Mouse (Mus musculus): ENCODE results near the gene Kcnj10. TPM values are rescaled to one million over a fixed set of nuclear protein-coding genes. Genes with fewer than 3 reads are reported as not detected.

The Kcnj10 gene
- 1 to 10 TPM in 1 of 2 experiments, under 1 TPM in 1; 0.71 to 1.3 TPM for total RNA-seq (2023)

DNA sequence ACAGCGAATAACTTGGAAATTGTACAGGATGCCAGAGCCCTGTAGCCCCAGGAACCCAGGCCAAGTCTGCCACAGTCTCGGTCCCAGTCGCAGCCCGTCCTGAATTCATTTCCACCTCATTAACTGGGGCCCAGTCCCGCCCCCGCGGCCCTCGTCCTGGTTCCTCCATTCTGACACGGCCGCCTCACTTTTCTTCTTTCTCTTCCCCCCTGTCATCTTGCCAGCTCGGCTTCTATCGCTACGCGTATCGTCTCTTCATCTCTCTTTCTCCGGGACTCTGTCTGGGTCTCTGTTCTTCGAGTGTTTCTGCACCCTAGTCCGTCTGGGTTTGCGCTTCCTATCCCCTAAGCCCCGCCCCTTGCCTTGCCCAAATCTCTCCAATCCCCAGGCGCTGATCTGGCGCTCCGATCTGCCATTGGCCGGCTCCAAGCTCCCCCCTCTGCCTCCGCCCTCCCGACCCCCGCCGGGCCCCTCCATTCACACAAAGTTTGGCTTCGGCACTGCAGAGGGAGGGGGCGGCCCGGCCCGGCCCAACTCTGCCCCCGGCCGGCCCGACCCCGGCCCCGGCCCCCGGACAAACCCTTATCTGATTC, at the start of gene Kcnj10:
TSS of gene Kcnj10 (plus strand) at position 482 of the 593 bp plus-strand sequence.

DNA sequence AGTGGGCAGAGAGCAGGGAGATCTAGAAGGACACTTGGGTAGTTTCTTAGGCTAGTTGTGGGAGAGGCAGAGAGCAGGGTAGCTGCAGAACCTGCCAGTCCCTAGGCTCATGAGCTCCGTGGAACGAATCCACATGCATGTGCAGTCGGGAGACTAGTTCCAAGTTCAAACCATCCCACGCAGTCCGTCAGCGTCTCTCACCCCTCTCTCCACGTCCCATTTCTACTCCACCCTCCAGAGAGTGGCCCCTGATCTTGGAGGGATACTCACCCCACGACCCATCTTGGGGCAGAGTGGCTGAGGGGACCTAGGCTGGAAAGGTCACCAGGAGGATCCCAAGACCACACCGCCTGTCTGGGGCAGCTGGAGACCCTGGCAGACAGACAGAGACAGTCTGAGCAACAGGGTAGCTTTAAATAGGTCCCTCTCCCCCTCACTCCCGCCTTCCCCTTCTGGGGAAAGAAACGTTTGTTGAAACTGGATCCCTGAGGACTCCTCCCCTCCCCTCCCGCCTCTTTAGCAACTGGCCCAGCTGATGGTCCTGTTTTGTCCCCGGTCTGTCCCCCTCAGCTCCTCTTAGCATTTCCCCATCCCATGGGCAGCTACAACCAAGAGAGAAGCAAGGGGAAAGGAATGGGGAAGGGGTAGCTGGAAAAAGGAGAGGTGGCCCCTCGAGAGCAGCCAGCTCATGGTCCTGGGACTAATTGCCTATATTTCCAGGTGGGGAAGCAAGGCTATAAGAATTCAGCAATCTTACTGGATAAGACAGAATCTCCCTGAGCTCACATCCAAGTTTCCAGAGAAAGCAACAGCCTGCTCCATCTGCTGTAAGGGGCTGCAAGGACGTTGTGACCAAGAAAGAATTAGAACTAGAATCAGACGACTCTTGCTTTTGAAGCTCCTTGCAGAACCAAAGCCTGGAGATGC, 43.1 kb upstream of the Kcnj10 start, which contains the start of gene Atp1a2:
TSS of gene Atp1a2 (minus strand) at position 454 of the 927 bp plus-strand sequence.

DNA sequence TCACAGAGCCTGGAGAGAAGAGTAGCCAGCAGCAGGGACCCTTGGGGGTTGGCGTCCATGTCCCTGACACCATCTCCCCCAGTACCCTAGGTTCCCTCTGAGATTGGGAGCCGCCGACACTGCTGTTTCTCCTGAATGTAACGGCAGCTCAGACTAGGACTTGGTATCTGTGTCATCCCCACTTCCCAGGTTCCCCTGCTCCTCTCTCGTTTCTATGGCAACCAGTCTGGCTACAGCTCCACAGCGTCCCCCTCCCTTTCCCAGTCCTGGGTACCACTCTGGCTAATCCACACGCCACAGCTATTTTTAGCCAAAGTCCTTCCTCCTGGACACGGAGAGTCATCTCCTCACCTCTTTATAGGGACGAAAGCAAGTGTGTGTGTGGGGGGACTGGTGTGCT, 11.9 kb upstream of the Kcnj10 start, which contains the start of gene Kcnj9:
TSS of gene Kcnj9 (minus strand) at position 188 of the 400 bp plus-strand sequence.

DNA sequence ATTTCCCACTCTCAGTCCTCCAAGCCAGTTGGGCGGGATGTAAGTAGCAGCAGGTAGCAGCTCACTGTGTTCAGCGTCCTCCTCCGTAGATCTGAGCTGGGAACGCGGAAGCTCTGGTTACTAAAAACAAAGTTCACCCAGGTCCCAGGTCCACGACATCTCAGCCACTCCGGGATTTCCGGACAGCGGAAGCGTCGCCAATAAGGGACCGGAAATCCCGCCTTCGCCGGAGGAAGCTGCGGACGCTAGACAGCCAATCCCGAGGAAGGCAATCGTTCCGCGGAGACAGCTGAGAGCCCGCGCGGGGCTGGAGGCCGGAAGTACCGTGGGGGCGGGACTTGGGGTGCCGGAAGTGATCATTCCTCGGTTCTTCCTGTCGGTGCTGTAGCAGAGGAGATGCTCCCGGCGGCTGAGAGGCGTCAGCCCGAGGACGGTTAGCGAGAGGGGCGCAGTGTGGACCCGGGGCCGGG, 35.2 kb downstream of the Kcnj10 start, which contains the start of gene Pigm:
TSS of gene Pigm (plus strand) at position 349 of the 470 bp plus-strand sequence.

Other genes starting within 250 kb of the Kcnj10 start
- gene Pex19, start 214.5 kb upstream of the Kcnj10 start, total RNA-seq (2023), result 10 to 100 TPM; 49.1 to 50.7 TPM
- 100 to 1,000 TPM; 101 to 109 TPM for gene Dcaf8, start 193.1 kb upstream of the Kcnj10 start, total RNA-seq (2023)
- gene Pea15a, start 134.4 kb upstream of the Kcnj10 start, total RNA-seq (2023), result 10 to 100 TPM; 51.7 to 67.5 TPM
- gene Casq1, start 121.3 kb upstream of the Kcnj10 start, total RNA-seq (2023), result not detected
- gene Atp1a4, start 82.8 kb upstream of the Kcnj10 start, total RNA-seq (2023), result not detected
- 10 to 100 TPM; 24.4 to 31.0 TPM for gene Igsf8, start 79.6 kb upstream of the Kcnj10 start, total RNA-seq (2023)
- gene Atp1a2, start 43.1 kb upstream of the Kcnj10 start, total RNA-seq (2023), result under 1 TPM; 0.09 to 0.15 TPM
- not detected for gene Kcnj9, start 11.9 kb upstream of the Kcnj10 start, total RNA-seq (2023)
- 10 to 100 TPM; 29.8 to 33.2 TPM for gene Pigm, start 35.3 kb downstream of the Kcnj10 start, total RNA-seq (2023)
- gene Slamf9, start 134.1 kb downstream of the Kcnj10 start, total RNA-seq (2023), result 1 to 10 TPM in 1 of 2 experiments, not detected in 1; 1.4 TPM
- gene Igsf9, start 140.6 kb downstream of the Kcnj10 start, total RNA-seq (2023), result 1 to 10 TPM in 1 of 2 experiments, under 1 TPM in 1; 0.89 to 1.6 TPM
- gene Tagln2, start 158.8 kb downstream of the Kcnj10 start, total RNA-seq (2023), result 100 to 1,000 TPM; 249 to 308 TPM
- gene Cfap45, start 179.6 kb downstream of the Kcnj10 start, total RNA-seq (2023), result under 1 TPM in 1 of 2 experiments, not detected in 1; 0.20 TPM
- not detected for gene Vsig8, start 214.7 kb downstream of the Kcnj10 start, total RNA-seq (2023)
- gene Slamf8, start 249.4 kb downstream of the Kcnj10 start, total RNA-seq (2023), result under 1 TPM in 1 of 2 experiments, not detected in 1; 0.67 TPM